Mouse (Mus musculus) forelimb bud, embryonic 11.5 days (tissue): ENCODE results near the gene Ankrd31.
A peak's percentile ranks its signal among the peaks of the same experiment; 100 is the strongest.
"Not testable (repeated sequence)": the region's sequence is repeated elsewhere in the genome, so short reads cannot be mapped to it uniquely, and the experiment has no call there.

Source experiments
- DNase-seq: peaks from one replicate; pipeline ENCODE4 v3.0.0-alpha.2; 2012; ENCODE audit warnings: low read depth, low spot score

Ankrd31 gene

GRCm38 (mm10) chr13:96748109-96748845 lies at the start of gene Ankrd31:
TSS of gene Ankrd31 (plus strand) at chr13:96748272.
- DNase-seq = no peak

- DNase-seq = no peak
Measured at GRCm38 (mm10) chr13:96702567-96703278, 45.3 kb upstream of the Ankrd31 start.

GRCm38 (mm10) chr13:96709269-96710233 lies 38.5 kb upstream of the Ankrd31 start:
- no peak for DNase-seq

- DNase-seq = no peak
Measured at GRCm38 (mm10) chr13:96716311-96716710, 31.8 kb upstream of the Ankrd31 start.

- no peak for DNase-seq
Measured at GRCm38 (mm10) chr13:96717821-96718220, 30.3 kb upstream of the Ankrd31 start.

- no peak for DNase-seq
Measured at GRCm38 (mm10) chr13:96720003-96720402, 28.1 kb upstream of the Ankrd31 start.

- no peak for DNase-seq
Measured at GRCm38 (mm10) chr13:96728289-96728688, 19.8 kb upstream of the Ankrd31 start.

GRCm38 (mm10) chr13:96729146-96729545 lies 18.9 kb upstream of the Ankrd31 start:
- no peak for DNase-seq

- DNase-seq = no peak
Measured at GRCm38 (mm10) chr13:96730116-96730515, 18.0 kb upstream of the Ankrd31 start.

GRCm38 (mm10) chr13:96735175-96735574 lies 12.9 kb upstream of the Ankrd31 start:
- no peak for DNase-seq

GRCm38 (mm10) chr13:96740159-96740558 lies 7.9 kb upstream of the Ankrd31 start:
- no peak for DNase-seq

GRCm38 (mm10) chr13:96742871-96743270 lies 5.2 kb upstream of the Ankrd31 start:
- no peak for DNase-seq

GRCm38 (mm10) chr13:96746055-96746454 lies 2.0 kb upstream of the Ankrd31 start:
- no peak for DNase-seq

GRCm38 (mm10) chr13:96749859-96750258 lies 1.8 kb downstream of the Ankrd31 start:
- no peak for DNase-seq

GRCm38 (mm10) chr13:96760848-96761247 lies 12.8 kb downstream of the Ankrd31 start:
- no peak for DNase-seq

GRCm38 (mm10) chr13:96786071-96786470 lies 38.0 kb downstream of the Ankrd31 start:
- DNase-seq = not testable (repeated sequence)

- DNase-seq = no peak
Measured at GRCm38 (mm10) chr13:96793451-96793850, 45.4 kb downstream of the Ankrd31 start.

- DNase-seq = no peak
Measured at GRCm38 (mm10) chr13:96795301-96795700, 47.2 kb downstream of the Ankrd31 start.

- DNase-seq = no peak
Measured at GRCm38 (mm10) chr13:96797500-96797899, 49.4 kb downstream of the Ankrd31 start.

- DNase-seq = no peak
Measured at GRCm38 (mm10) chr13:96849752-96850151, 101.7 kb downstream of the Ankrd31 start.

- DNase-seq = no peak
Measured at GRCm38 (mm10) chr13:96852133-96852532, 104.1 kb downstream of the Ankrd31 start.

- peak; percentile 14 for DNase-seq
Measured at GRCm38 (mm10) chr13:96853256-96853655, 105.2 kb downstream of the Ankrd31 start.
